Mouse (Mus musculus) MEL (cell line): ENCODE measurements around the gene Dcaf5.

Experiments
- EP300 ChIP-seq, 2 experiments: IDR thresholded peaks; 2 replicates each; pipeline ENCODE4 v1.6.1; 2011; ENCODE audit warnings: improper control_type of control experiment in 2 of 2, low read length in 2 of 2, low read depth in 1 of 2, mild to moderate bottlenecking in 1 of 2
- JUND ChIP-seq: IDR thresholded peaks from 2 replicates; pipeline ENCODE4 v1.6.1; 2011; ENCODE audit warnings: low read depth, mild to moderate bottlenecking, improper control_type of control experiment, low read length

DNA sequence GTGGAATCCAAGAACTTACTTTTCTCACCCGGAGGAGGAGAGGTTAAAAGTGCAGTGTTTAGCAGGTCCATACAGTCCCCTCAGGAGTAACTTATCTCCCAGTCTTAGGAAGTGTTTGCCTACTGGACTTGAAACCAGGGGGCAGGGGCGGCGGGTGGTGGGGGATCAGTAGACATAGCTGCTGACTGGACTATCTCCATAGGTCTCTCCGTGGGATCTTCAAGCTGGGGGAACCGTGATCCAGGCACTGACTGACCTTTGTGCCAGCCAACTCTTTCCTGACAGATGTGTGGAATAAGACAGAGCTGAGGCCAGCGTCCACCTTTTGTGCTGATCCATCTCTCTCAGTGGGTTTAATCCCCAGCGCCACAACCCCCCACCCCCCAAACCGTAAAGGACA, 105.6 kb downstream of the Dcaf5 start:
- TF ChIP-seq JUND (no peak), EP300 (IDR thresholded peaks at IDR 0.05; ENCODE audit: low read depth in 1 of 2, low read length in 2 of 2) (no peak)
